Mouse (Mus musculus): ENCODE results near the gene Dcaf15.

Gene Dcaf15

DNA sequence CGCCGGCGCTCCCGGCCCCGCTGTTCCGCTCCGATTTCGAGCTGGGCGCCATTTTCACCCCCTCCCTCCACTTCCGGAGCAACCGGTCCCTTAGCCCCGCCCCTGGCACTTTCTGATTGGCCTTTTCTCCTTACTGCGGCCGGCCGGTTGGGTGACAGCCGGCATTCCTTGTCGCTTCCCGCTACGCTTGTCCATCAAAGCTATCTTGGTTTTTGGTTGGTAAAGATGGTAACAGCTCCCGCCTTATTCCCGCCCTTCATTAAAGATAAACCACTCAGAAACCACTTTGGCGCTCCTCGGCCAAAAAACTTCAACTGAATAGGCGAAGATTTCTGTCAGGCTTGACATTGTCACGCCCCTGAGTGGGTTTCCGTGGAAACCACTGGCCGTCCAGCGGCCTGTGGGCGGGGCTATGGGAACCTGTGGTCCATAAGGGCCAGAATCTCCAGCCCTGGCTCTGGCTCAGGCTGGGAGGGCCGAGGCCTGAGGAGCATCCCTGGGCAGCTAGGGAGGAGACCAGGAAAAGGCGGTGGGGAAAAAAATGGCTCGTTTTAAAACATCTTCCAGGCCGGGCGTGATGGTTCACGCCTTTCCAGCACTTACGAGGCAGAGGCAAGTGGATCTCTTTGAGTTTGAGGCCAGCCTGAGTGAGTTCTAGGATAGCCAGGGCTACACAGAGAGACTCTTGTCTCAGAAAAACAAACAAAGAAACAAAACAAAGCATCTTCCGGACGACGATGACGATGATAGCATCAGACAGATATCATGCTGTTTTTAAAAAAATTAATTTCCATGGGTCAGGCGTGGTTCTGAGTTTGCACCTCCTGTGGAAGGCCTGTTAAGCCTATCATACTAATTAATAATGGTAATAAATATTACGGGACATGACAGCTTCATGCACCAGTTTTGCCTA is at the start of gene Dcaf15:
Gene Dcaf15 (minus strand): TSS at position 72 of the 913 bp plus-strand sequence.
- CTCF ChIA-PET = interaction anchor here (0.9 to 1.0 kb wide), 2 partner anchors 43 to 68 kb away, joined by 3 to 4 read pairs; no protein-coding TSS in a partner anchor

DNA sequence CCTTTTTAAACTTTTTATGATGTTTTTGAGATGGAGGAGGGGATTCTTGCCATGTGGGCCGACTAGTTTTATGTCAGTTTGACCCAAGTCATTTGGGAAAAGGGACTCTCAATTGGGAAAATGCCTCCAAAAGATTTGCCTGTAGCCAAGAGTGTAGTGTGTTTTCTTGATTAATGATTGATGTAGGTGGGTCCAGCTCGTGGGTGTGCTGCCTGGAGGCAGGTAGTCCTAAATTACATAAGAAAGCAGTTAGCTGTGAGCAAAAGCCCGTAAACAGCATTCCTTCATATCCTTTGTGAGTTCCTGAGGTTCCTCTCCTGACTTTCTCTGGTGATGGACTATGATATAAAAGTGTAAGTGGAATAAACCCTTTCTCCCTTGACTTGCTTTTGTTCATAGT is 44.6 kb upstream of the Dcaf15 start:
- CTCF ChIA-PET = no interaction called here

DNA sequence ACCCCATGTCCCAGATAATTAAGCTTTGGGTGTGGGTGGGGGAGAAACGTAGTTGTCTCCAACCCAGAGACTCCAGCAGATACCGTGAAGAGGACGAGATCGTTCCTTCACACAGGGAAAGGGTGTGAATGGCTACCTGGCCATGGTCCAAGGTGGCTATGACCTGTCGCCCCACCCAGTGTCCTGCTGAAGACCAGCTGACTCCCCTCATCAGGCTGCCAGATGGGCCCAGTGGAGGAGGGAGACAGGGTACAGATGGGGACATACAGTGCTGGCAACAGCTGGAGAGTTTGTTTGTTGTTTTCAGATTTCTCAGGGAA is 43.9 kb upstream of the Dcaf15 start:
- CTCF ChIA-PET = interaction anchor here (0.5 kb wide), 1 partner anchor 65 kb away, joined by 3 read pairs; no protein-coding TSS in a partner anchor

DNA sequence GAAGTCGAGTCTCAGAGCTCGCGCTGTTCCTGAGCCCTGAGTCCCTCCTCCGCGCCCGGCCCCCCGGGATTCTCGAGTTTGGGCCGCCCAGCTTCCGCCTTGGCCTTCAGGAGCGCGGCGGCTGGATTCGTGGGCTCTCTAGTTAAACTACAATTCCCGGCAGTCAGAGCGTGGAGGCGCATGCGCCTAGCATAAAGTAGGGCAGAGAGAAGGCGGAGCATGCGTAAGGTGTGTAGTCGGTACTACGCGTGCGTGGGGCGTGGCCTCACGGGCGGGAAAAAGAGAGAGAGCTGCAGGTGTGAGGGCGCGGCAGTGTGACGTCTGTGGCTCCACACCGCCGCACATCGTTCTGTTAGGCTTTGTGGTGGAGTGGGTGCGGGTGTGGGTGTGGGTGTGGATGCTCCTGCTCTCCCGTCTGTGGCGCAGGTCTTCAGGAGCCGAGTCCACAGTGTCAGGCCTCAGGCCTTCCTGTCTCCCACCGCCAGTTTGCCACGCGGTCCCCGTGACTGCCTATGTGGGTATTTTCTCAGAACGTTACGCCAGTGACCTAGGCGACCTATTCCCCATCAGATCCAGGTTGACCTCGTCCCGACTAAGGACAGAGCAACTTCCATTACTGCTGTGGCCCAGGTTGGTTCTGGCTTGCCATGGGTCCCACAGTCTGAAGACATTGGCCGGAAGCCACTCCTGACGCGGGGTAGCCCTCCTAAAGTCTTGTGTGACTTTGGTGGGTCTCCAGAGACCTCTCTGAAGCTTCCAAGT is 43.4 kb upstream of the Dcaf15 start, which contains the start of the genes Cc2d1a and 4930432K21Rik:
Gene Cc2d1a (minus strand): TSS at position 168 of the 762 bp plus-strand sequence.
Gene 4930432K21Rik (plus strand): TSS at position 257 of the 762 bp plus-strand sequence.
- CTCF ChIA-PET = interaction anchor here (0.5 kb wide), 1 partner anchor 65 kb away, joined by 3 read pairs; no protein-coding TSS in a partner anchor

GRCm38 (mm10) chr8:84147324-84147766 is 42.8 kb upstream of the Dcaf15 start:
- CTCF ChIA-PET = no interaction called here

- CTCF ChIA-PET = no interaction called here
Measured at GRCm38 (mm10) chr8:84144636-84145245, 40.2 kb upstream of the Dcaf15 start.

- CTCF ChIA-PET = no interaction called here
Measured at GRCm38 (mm10) chr8:84140838-84141237, 36.3 kb upstream of the Dcaf15 start.

DNA sequence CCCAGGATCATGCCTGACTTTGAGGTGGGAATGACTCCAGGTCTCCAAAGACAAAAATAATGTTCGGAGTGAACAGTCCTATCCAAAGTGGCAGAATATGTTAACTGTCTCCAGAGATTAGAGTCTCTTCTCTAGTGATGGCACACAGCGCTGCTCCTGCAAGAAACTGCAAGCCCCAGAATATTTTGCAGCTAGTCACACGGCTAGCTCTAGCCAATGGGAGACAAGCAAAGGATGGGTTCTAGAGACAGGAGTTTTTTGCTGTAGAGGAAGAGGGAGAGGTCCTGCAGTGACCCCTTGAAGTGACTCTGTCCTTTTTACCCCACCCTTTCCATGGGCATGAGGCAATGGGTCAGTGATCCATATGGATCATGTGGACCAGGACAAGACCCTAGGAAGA is 33.3 kb upstream of the Dcaf15 start:
- CTCF ChIA-PET = interaction anchor here (0.7 kb wide), 1 partner anchor 676 kb away, joined by 8 read pairs; no protein-coding TSS in a partner anchor

DNA sequence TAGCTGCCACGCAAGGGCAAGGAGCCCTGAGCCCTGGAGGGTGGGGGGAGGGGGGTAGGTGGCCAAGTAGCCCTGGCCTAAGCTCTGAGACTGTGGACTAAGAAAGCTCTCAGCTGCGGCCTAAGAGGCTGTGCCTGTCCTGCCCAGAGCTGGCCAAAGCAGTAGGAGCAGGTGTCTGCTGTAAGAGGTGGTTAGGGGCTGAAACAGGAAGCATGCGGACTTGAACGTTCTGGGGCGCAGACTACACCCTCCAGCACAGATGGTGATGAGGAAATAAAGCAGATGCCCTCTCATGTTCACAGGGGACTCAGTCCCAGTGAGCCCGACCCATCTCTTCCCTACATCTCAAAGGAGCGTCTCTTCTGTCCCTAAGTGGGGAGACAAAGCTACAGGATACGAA is 27.7 kb upstream of the Dcaf15 start:
- CTCF ChIA-PET = interaction anchor here (0.7 kb wide), 1 partner anchor 513 kb away, joined by 5 read pairs; no protein-coding TSS in a partner anchor

DNA sequence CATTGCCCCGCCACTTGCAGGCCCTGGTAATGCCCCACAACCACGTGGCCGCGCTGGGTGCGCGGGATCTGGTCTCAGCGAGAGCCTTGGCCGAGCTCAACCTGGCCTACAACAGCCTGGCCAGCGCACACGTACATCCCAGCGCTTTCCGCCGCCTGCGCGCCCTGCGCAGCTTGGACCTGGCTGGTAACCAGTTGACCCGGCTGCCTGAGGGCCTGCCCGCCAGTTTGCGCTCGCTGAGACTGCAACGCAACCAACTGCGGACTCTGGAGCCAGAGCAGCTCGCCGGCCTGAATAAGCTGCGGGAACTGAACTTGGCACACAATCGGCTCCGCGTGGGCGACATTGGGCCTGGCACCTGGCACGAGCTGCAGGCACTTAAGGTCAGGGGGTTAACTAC is 26.2 kb upstream of the Dcaf15 start:
- CTCF ChIA-PET = no interaction called here

- CTCF ChIA-PET = no interaction called here
Measured at GRCm38 (mm10) chr8:84128277-84128676, 23.7 kb upstream of the Dcaf15 start.

DNA sequence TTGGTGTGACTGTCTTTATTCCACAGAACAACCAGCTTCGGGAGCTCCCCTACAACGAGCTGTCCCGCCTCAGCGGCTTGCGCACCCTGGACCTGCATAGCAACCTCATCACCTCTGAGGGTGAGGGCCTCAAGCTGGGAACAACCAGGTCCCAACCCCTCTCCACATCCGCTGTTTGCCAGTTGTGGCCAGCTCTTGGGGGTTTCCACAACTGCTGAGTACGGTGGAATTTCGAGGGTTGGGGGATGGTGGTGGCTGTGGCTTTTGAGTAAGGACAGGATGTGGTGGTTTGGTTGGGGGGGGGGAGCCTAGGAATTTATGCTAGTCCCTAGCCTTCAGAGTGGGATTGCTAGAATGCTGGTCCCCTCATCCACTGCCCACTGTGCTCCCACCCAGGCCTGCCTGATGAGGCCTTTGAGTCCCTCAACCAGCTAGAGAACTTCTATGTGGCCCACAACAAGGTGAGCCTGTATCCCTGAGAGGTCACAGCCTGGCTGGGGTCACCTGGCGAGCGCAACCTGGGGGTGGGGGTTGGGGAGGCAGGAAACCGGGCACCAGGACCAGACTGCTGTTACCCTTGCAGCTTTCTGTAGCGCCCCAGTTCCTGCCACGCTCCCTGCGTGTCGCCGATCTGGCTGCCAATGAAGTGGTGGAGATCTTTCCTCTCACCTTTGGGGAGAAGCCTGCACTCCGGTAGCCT is 22.8 kb upstream of the Dcaf15 start:
- CTCF ChIA-PET = interaction anchor here (0.6 to 0.8 kb wide), 3 partner anchors 30 to 117 kb away, joined by 5 to 12 read pairs (median 8); no protein-coding TSS in a partner anchor

- CTCF ChIA-PET = interaction anchor here (0.6 to 0.7 kb wide), 2 partner anchors 29 to 33 kb away, joined by 8 to 12 read pairs; no protein-coding TSS in a partner anchor
Measured at GRCm38 (mm10) chr8:84126742-84127141, 22.2 kb upstream of the Dcaf15 start.

DNA sequence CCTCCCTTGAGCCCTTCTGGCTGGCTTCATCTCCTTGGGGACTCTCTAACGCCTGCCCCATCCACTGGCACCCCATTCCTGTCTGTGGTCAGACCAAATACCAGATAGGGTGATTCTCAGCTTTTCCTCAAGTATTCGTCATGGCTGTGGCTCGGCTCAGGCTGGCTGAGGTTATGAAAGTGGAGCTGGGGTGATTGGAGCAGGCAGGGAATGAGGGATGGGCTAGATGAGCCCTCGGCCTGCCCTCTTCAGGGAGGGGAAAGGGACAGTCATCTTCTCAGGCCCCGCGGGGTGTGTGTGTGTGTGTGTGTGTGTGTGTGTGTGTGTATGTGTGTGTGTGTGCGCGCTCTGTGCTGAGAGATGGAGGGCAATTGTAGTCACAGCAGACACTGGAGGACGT is 21.1 kb upstream of the Dcaf15 start, which contains the start of gene Podnl1:
Gene Podnl1 (plus strand): TSS at position 334 of the 400 bp plus-strand sequence.
- CTCF ChIA-PET = interaction anchor here (0.7 kb wide), 1 partner anchor 45 kb away, joined by 10 read pairs; no protein-coding TSS in a partner anchor

DNA sequence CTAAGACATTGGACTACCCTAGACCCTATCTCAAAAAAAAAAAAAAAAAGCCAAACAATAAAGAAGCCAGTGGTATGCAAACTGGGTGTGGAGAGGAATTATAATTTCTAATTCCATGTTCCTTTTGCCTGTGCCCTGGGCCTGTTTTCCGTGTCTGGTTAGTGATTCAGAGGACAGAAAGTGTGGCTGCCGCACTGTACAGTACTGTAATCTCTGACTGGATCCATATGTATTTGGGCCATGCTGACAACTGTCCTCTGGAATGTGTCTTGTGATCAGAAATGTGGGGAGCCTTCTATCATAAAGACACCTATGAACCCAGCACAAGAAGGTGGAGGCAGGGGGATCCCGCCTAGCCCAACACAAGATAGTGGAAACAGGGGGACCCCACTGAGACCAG is 17.6 kb upstream of the Dcaf15 start:
- CTCF ChIA-PET = no interaction called here

GRCm38 (mm10) chr8:84115646-84116045 is 11.1 kb upstream of the Dcaf15 start:
- CTCF ChIA-PET = interaction anchor here (0.6 kb wide), 1 partner anchor 21 kb away, joined by 3 read pairs; no protein-coding TSS in a partner anchor

GRCm38 (mm10) chr8:84106216-84107040 is 1.9 kb upstream of the Dcaf15 start:
- CTCF ChIA-PET = no interaction called here

DNA sequence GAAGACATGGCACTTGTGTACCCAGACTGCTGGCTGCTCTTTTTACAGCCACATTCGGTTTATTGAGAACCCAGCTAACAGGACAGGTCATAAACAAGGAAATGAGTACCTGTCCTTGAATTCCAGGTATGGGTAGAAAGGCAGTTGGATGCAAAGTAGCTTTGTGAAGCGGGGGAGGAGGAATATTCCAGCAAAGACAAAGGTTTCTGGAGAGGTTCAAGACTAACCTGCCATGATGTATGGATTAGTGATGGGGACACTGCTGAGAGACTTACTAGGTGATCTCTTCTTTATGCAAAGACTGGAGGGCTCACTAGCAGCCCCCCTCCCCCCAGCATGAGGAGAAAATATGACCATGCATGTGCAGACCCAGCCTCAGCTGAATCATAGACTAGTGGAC is 1.1 kb upstream of the Dcaf15 start:
- CTCF ChIA-PET = interaction anchor here (1.0 kb wide), 1 partner anchor 43 kb away, joined by 3 read pairs; no protein-coding TSS in a partner anchor

DNA sequence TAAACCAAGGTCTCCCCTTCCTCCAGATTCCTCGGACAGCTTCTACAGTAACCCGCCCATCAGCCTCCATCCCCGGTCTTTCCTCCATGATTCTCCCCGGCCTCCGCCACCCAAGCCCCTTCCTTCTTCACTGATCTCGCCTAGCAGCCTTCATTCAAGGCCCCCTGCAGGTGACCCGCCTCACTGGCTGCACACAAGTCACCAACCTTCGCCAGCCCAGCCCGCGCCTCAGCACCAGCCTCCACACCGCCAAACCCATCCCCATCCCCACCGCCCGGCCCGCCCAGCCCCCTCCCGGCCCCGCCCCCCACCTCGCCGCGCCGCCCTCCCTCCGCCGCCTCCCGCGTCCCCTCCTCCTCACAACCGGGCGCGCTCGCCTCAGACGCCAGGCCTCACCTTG is 347 bp downstream of the Dcaf15 start:
- CTCF ChIA-PET = interaction anchor here (0.6 to 1.2 kb wide), 4 partner anchors 34 to 1693 kb away, joined by 3 to 4 read pairs (median 3); no protein-coding TSS in a partner anchor

DNA sequence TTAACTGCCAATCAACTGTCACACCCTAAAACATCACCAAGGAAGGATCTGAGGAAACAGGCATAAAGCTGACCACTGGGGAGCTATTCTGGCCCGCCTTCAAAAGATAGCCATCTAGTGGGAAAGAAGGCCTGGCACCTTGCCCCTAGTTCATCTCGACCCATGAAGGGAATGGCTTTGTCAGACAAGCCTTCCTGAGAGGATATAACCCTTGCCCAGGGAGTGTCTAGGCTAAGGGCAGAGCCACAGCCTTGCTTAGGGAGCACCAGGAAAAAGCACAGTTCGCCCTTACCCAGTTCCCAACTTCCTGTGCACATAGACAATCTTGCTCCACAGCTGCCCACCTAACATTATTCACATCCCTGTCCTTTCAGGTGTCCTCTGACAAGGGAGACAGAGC is 967 bp downstream of the Dcaf15 start:
- CTCF ChIA-PET = interaction anchor here (0.6 to 1.2 kb wide), 3 partner anchors 34 to 63 kb away, joined by 3 read pairs; no protein-coding TSS in a partner anchor

All from spleen, embryonic (tissue).